Mouse (Mus musculus) T-helper 1 cell (primary cell): ENCODE data around the gene Taok1.
"Not testable (repeated sequence)": the region's sequence is repeated elsewhere in the genome, so short reads cannot be mapped to it uniquely, and the experiment has no call there.

Source experiments
- in situ Hi-C: fragments of 300-600 bp; cut with MboI, MseI; formaldehyde crosslinking; loops from one replicate; pipeline ENCODE4 v1.15.1; 2025; ENCODE audit warnings: high pct_unique_total_duplicates

The Taok1 gene

GRCm38 (mm10) chr11:77607538-77608455, at the start of gene Taok1:
TSS of gene Taok1 (minus strand) at chr11:77607815.
- in situ Hi-C loops = no loop called here

GRCm38 (mm10) chr11:77653406-77654190, 46.0 kb upstream of the Taok1 start:
- in situ Hi-C loops = not testable (repeated sequence)

DNA sequence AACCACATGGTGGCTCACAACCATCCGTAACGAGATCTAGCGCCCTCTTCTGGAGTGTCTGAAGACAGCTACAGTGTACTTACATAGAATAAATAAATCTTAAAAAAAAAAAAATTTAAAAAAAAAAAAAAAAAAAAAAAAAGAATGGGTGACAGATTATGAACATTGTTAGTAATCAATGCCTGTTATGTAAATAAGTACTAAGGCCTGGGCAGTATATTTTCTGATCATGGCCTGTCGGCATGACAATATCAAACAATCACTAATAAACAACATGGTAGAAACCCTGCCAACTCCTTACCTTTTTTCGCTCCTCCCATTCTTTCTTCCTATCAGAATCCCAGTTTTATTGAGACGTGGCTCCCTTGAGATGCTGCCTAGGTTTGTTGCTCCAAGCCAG, 44.9 kb upstream of the Taok1 start:
- in situ Hi-C loops = no loop called here

GRCm38 (mm10) chr11:77648878-77649277, 41.3 kb upstream of the Taok1 start:
- in situ Hi-C loops = no loop called here

- in situ Hi-C loops = no loop called here
These were observed 37.9 kb upstream of the Taok1 start for GRCm38 (mm10) chr11:77645481-77645880.

DNA sequence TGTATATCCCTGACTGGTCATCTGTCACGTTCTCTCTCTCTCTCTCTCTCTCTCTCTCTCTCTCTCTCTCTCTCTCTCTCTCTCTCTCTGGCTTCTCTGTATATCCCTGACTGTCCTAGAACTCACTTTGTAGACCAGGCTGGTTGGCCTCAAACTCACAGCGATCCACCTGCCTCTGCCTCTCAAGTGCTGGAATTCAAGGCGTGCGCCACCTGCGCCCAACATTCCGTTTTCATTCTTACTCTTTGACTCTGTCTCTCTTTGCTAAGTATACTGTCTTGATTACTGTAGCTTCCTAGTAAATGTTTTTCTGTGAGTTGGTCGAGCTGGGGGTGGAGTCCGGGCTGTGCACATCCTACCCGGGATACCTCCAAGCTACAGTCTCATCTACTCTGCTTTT, 33.8 kb upstream of the Taok1 start:
- in situ Hi-C loops = no loop called here

DNA sequence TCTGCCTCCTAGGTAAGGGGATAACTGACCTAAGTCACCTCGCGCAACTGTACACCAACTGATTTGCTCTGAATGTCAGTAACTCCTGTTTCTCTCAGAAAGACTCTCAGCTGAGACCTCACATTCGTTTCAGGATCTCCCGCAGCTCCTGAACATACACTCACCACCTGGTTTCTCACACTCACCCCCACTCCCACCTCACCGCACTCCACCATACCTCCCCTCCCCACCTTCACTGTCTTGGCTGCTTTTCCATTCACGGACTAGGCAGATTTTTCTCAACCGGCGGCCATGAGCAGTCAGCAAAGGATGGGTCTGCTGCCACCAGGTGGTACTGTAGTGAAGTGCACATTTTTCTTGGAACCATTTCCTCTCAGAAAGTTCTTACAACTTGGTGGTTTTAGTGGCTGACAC, 22.6 kb upstream of the Taok1 start:
- in situ Hi-C loops = no loop called here

GRCm38 (mm10) chr11:77629476-77629875, 21.9 kb upstream of the Taok1 start:
- in situ Hi-C loops = no loop called here

- in situ Hi-C loops = no loop called here
These were observed 19.3 kb upstream of the Taok1 start for GRCm38 (mm10) chr11:77626596-77627535.

- in situ Hi-C loops = no loop called here
These were observed 17.6 kb upstream of the Taok1 start for GRCm38 (mm10) chr11:77625061-77625855.

GRCm38 (mm10) chr11:77624441-77625060, 16.9 kb upstream of the Taok1 start:
- in situ Hi-C loops = no loop called here

GRCm38 (mm10) chr11:77624002-77624401, 16.4 kb upstream of the Taok1 start:
- in situ Hi-C loops = no loop called here

DNA sequence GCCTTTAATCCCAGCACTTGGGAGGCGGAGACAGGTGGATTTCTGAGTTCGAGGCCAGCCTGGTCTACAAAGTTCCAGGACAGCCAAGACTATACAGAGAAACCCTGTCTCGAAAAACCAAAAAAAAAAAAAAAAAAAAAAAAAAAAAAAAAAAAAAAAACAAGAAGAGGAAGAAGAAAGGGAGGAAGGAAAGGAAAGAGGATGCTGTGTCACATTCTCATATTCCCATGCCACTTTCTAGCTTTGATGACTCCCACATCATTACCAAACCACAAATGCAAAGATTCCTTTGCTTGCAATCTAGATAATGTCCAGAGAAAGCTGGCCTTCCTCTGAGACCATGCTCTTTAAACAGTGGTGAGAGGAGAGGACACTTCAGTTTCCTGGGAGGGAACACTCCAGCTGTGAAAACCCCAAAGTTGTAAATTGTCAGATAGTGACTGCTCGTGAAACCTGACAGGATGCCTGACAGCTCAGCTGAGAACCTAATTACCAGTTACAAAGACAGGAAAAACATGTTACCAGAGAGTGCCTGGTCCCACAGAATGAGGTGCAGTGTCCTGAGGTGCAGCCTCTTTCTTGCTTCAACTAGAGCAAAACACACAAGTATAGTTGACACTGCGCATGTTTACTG, 14.4 kb upstream of the Taok1 start:
- in situ Hi-C loops = no loop called here

- in situ Hi-C loops = no loop called here
These were observed 7.5 kb upstream of the Taok1 start for GRCm38 (mm10) chr11:77615084-77615624.

- in situ Hi-C loops = no loop called here
These were observed 629 bp downstream of the Taok1 start for GRCm38 (mm10) chr11:77606835-77607537.

GRCm38 (mm10) chr11:77606469-77606834, 1.2 kb downstream of the Taok1 start:
- in situ Hi-C loops = no loop called here

GRCm38 (mm10) chr11:77597266-77597665, 10.3 kb downstream of the Taok1 start:
- in situ Hi-C loops = no loop called here

DNA sequence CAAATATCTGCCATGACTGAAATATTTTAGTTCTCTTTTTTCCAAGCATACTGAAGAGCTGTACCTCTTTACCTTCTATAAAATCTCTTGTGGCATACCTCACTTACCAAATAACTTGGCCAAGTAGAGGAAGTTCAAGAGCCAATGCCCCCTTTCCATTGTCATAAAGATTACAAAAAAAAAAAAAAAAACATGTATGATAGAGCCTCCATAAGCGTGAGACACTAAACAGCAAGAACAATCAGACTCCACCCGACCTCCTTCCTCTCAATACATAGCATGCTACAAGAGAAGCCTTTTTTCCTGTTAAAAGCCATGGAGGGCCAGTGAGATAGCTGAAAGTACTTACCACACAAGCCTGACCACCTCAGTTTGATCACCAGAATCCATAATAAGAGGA, 16.2 kb downstream of the Taok1 start:
- in situ Hi-C loops = no loop called here

GRCm38 (mm10) chr11:77590801-77591200, 16.8 kb downstream of the Taok1 start:
- in situ Hi-C loops = no loop called here
